Mouse (Mus musculus) hematopoietic stem cell, adult 5-6 weeks (primary cell): Measurements from ENCODE around the gene Cnn2. TPM values are rescaled to one million over a fixed set of nuclear protein-coding genes. Genes with fewer than 3 reads are reported as not detected.

Experiments
- ATAC-seq, 2 experiments: fragments of 125-278 bp in 1 of 2; replicated peaks in 1 of 2; 2 replicates each; pipeline ENCODE4 v1.8.0; 2016 to 2017; ENCODE audit warnings: inconsistent platforms in 2 of 2, mild to moderate bottlenecking in 2 of 2, moderate number of reproducible peaks in 2 of 2, low read depth in 1 of 2, moderate TSS enrichment in 1 of 2; ENCODE audit not compliant: low FRiP score in 2 of 2, poor library complexity in 2 of 2, severe bottlenecking in 2 of 2, insufficient read depth in 1 of 2, low TSS enrichment in 1 of 2
- total RNA-seq: library from RNA; stranded (forward); fragments of 172-1452, 232-1000 nt; gene quantifications from 2 replicates; pipeline ENCODE4 v1.2.3, GENCODE M21; 2017

Cnn2 gene
- total RNA-seq, 1 experiment from 2014 or later = 62.2 TPM

GRCm38 (mm10) chr10:79965325-79965724, 23.1 kb upstream of the Cnn2 start:
- ATAC-seq = no peak

GRCm38 (mm10) chr10:79966886-79967400, 21.4 kb upstream of the Cnn2 start:
- ATAC-seq = no peak

GRCm38 (mm10) chr10:79968181-79968580, 20.2 kb upstream of the Cnn2 start:
- ATAC-seq = no peak

GRCm38 (mm10) chr10:79969124-79969568, 19.2 kb upstream of the Cnn2 start:
- ATAC-seq = no peak

- no peak for ATAC-seq
Measured at GRCm38 (mm10) chr10:79970415-79971182, 17.8 kb upstream of the Cnn2 start, which contains the start of gene Grin3b. TSS of gene Grin3b (plus strand) at chr10:79970715.

GRCm38 (mm10) chr10:79971183-79971497, 17.2 kb upstream of the Cnn2 start:
- no peak for ATAC-seq

- ATAC-seq = no peak
Measured at GRCm38 (mm10) chr10:79972831-79973230, 15.6 kb upstream of the Cnn2 start.

GRCm38 (mm10) chr10:79974087-79974486, 14.3 kb upstream of the Cnn2 start:
- 0 out of 4 replicates have a peak, but pooled peaks of 1 of the 2 experiments have one; percentile 18 for ATAC-seq

GRCm38 (mm10) chr10:79974668-79975067, 13.7 kb upstream of the Cnn2 start:
- no peak for ATAC-seq

GRCm38 (mm10) chr10:79976071-79976721, 12.2 kb upstream of the Cnn2 start:
- no peak for ATAC-seq

- ATAC-seq = no peak
Measured at GRCm38 (mm10) chr10:79976722-79977107, 11.7 kb upstream of the Cnn2 start.

GRCm38 (mm10) chr10:79977324-79977723, 11.1 kb upstream of the Cnn2 start:
- no peak for ATAC-seq

GRCm38 (mm10) chr10:79978061-79978460, 10.3 kb upstream of the Cnn2 start:
- no peak for ATAC-seq

GRCm38 (mm10) chr10:79979401-79980155, 8.8 kb upstream of the Cnn2 start:
- no peak for ATAC-seq

GRCm38 (mm10) chr10:79983205-79983604, 5.2 kb upstream of the Cnn2 start:
- no peak for ATAC-seq

- no peak for ATAC-seq
Measured at GRCm38 (mm10) chr10:79983670-79984069, 4.7 kb upstream of the Cnn2 start.

- peak; percentile 36 to 40 for ATAC-seq
Measured at GRCm38 (mm10) chr10:79984195-79984816, 4.1 kb upstream of the Cnn2 start, which contains the start of gene Tmem259. TSS of gene Tmem259 (minus strand) at chr10:79984330.
